Mouse (Mus musculus): ENCODE measurements around the gene Dscaml1. TPM values are rescaled to one million over a fixed set of nuclear protein-coding genes. Genes with fewer than 3 reads are reported as not detected.

Dscaml1 gene
- polyA plus RNA-seq, 1 experiment, result 0.62 TPM

GRCm38 (mm10) chr9:45678664-45679026 is 252.2 kb downstream of the Dscaml1 start:
- Histone ChIP-seq H3K27me3 (ENCODE audit: control insufficient read depth, insufficient read depth, low read length) (no peaks in the 10 kb centered on the region), H3K4me1 (ENCODE audit: control insufficient read depth, insufficient read depth, insufficient read length, low read length) (no peaks in the 10 kb centered on the region), H3K36me3 (ENCODE audit: control insufficient read depth, insufficient read depth, low read length) (no peaks in the 10 kb centered on the region), H3K27ac (ENCODE audit: insufficient read depth, low read depth, low read length) (no peak overlapping the region), H3K4me3 (ENCODE audit: low read depth, low read length) (no peak overlapping the region)
- TF ChIP-seq POLR2A (IDR thresholded peaks at IDR 0.05; ENCODE audit: low read depth, low read length) (no peak), CTCF (IDR thresholded peaks at IDR 0.05; ENCODE audit: extremely low read depth, insufficient read length, insufficient replicate concordance, low read depth, low read length) (no peak)
- 70% methylated on average over 4 of the region's 4 CpGs for WGBS

- no peak overlapping the region for H3K4me3 ChIP-seq (ENCODE audit: low read depth, low read length)
- TF ChIP-seq CTCF (IDR thresholded peaks at IDR 0.05; ENCODE audit: extremely low read depth, insufficient read length, insufficient replicate concordance, low read depth, low read length) (no peak), POLR2A (IDR thresholded peaks at IDR 0.05; ENCODE audit: low read depth, low read length) (no peak)
- no peaks in the 10 kb centered on the region for H3K4me1 ChIP-seq (ENCODE audit: control insufficient read depth, insufficient read depth, insufficient read length, low read length)
- no peaks in the 10 kb centered on the region for H3K36me3 ChIP-seq (ENCODE audit: control insufficient read depth, insufficient read depth, low read length)
- H3K27me3 ChIP-seq (ENCODE audit: control insufficient read depth, insufficient read depth, low read length), result no peaks in the 10 kb centered on the region
- no peak overlapping the region for H3K27ac ChIP-seq (ENCODE audit: insufficient read depth, low read depth, low read length)
- 58% methylated on average over 11 of the region's 11 CpGs for WGBS
Observed at GRCm38 (mm10) chr9:45682461-45682998, 256.1 kb downstream of the Dscaml1 start.

- 30% methylated on average over 10 of the region's 10 CpGs for WGBS
- Histone ChIP-seq H3K27me3 (ENCODE audit: control insufficient read depth, insufficient read depth, low read length) (no peaks in the 10 kb centered on the region), H3K4me1 (ENCODE audit: control insufficient read depth, insufficient read depth, insufficient read length, low read length) (no peaks in the 10 kb centered on the region), H3K27ac (ENCODE audit: insufficient read depth, low read depth, low read length) (no peak overlapping the region), H3K36me3 (ENCODE audit: control insufficient read depth, insufficient read depth, low read length) (no peaks in the 10 kb centered on the region), H3K4me3 (ENCODE audit: low read depth, low read length) (no peak overlapping the region)
- TF ChIP-seq CTCF (IDR thresholded peaks at IDR 0.05; ENCODE audit: extremely low read depth, insufficient read length, insufficient replicate concordance, low read depth, low read length) (no peak), POLR2A (IDR thresholded peaks at IDR 0.05; ENCODE audit: low read depth, low read length) (no peak)
Observed at GRCm38 (mm10) chr9:45693424-45694237, 267.2 kb downstream of the Dscaml1 start.

- Histone ChIP-seq H3K4me1 (ENCODE audit: control insufficient read depth, insufficient read depth, insufficient read length, low read length) (no peaks in the 10 kb centered on the region), H3K36me3 (ENCODE audit: control insufficient read depth, insufficient read depth, low read length) (no peaks in the 10 kb centered on the region), H3K27ac (ENCODE audit: insufficient read depth, low read depth, low read length) (no peak overlapping the region), H3K4me3 (ENCODE audit: low read depth, low read length) (no peak overlapping the region), H3K27me3 (ENCODE audit: control insufficient read depth, insufficient read depth, low read length) (no peaks in the 10 kb centered on the region)
- TF ChIP-seq CTCF (IDR thresholded peaks at IDR 0.05; ENCODE audit: extremely low read depth, insufficient read length, insufficient replicate concordance, low read depth, low read length) (no peak), POLR2A (IDR thresholded peaks at IDR 0.05; ENCODE audit: low read depth, low read length) (no peak)
- WGBS, result 36% methylated on average over 2 of the region's 2 CpGs
Observed at GRCm38 (mm10) chr9:45694256-45694655, 267.8 kb downstream of the Dscaml1 start.

- Histone ChIP-seq H3K4me1 (ENCODE audit: control insufficient read depth, insufficient read depth, insufficient read length, low read length) (no peaks in the 10 kb centered on the region), H3K27ac (ENCODE audit: insufficient read depth, low read depth, low read length) (no peak overlapping the region), H3K36me3 (ENCODE audit: control insufficient read depth, insufficient read depth, low read length) (no peaks in the 10 kb centered on the region), H3K4me3 (ENCODE audit: low read depth, low read length) (no peak overlapping the region), H3K27me3 (ENCODE audit: control insufficient read depth, insufficient read depth, low read length) (no peaks in the 10 kb centered on the region)
- TF ChIP-seq CTCF (IDR thresholded peaks at IDR 0.05; ENCODE audit: extremely low read depth, insufficient read length, insufficient replicate concordance, low read depth, low read length) (no peak), POLR2A (IDR thresholded peaks at IDR 0.05; ENCODE audit: low read depth, low read length) (no peak)
- WGBS, result 70% methylated on average over 10 of the region's 10 CpGs
Observed at GRCm38 (mm10) chr9:45699171-45699570, 272.7 kb downstream of the Dscaml1 start.

GRCm38 (mm10) chr9:45703236-45703635 is 276.8 kb downstream of the Dscaml1 start:
- Histone ChIP-seq H3K27me3 (ENCODE audit: control insufficient read depth, insufficient read depth, low read length) (no peaks in the 10 kb centered on the region), H3K4me3 (ENCODE audit: low read depth, low read length) (no peak overlapping the region), H3K4me1 (ENCODE audit: control insufficient read depth, insufficient read depth, insufficient read length, low read length) (no peaks in the 10 kb centered on the region), H3K27ac (ENCODE audit: insufficient read depth, low read depth, low read length) (no peak overlapping the region), H3K36me3 (ENCODE audit: control insufficient read depth, insufficient read depth, low read length) (no peaks in the 10 kb centered on the region)
- 73% methylated on average over 3 of the region's 3 CpGs for WGBS
- TF ChIP-seq CTCF (IDR thresholded peaks at IDR 0.05; ENCODE audit: extremely low read depth, insufficient read length, insufficient replicate concordance, low read depth, low read length) (no peak), POLR2A (IDR thresholded peaks at IDR 0.05; ENCODE audit: low read depth, low read length) (no peak)

GRCm38 (mm10) chr9:45704441-45704840 is 278.0 kb downstream of the Dscaml1 start:
- 57% methylated on average over 3 of the region's 3 CpGs for WGBS
- Histone ChIP-seq H3K27me3 (ENCODE audit: control insufficient read depth, insufficient read depth, low read length) (no peaks in the 10 kb centered on the region), H3K36me3 (ENCODE audit: control insufficient read depth, insufficient read depth, low read length) (no peaks in the 10 kb centered on the region), H3K4me1 (ENCODE audit: control insufficient read depth, insufficient read depth, insufficient read length, low read length) (no peaks in the 10 kb centered on the region), H3K27ac (ENCODE audit: insufficient read depth, low read depth, low read length) (no peak overlapping the region), H3K4me3 (ENCODE audit: low read depth, low read length) (no peak overlapping the region)
- no peak for TF ChIP-seq POLR2A (IDR thresholded peaks at IDR 0.05; ENCODE audit: low read depth, low read length)
- no peak for TF ChIP-seq CTCF (IDR thresholded peaks at IDR 0.05; ENCODE audit: extremely low read depth, insufficient read length, insufficient replicate concordance, low read depth, low read length)

All from small intestine, adult 2 months (tissue).